Mouse (Mus musculus) heart, embryonic 12.5 days (tissue): ENCODE results near the gene Adam17. TPM values are rescaled to one million over a fixed set of nuclear protein-coding genes. Genes with fewer than 3 reads are reported as not detected.
A peak's percentile ranks its signal among the peaks of the same experiment; 100 is the strongest.

Experiments
- ATAC-seq: fragments of 200-750 bp; cut with Nextera tagmentation; 2 replicates; pipeline ENCODE4 v1.8.0; 2017; ENCODE audit warnings: moderate TSS enrichment, moderate library complexity; ENCODE audit not compliant: insufficient number of reproducible peaks, low FRiP score
- H3K27ac ChIP-seq: fragments of 300-500 bp; sonication (generic); 2 replicates; pipeline ENCODE4 v1.5.1; 2016; ENCODE audit warnings: mild to moderate bottlenecking, moderate library complexity; ENCODE audit not compliant: poor library complexity, severe bottlenecking
- H3K27me3 ChIP-seq: fragments of 300-500 bp; sonication (generic); replicated peaks from 2 replicates; pipeline ENCODE4 v1.6.1; 2016; ENCODE audit warnings: mild to moderate bottlenecking, moderate library complexity
- H3K36me3 ChIP-seq: fragments of 300-500 bp; sonication (generic); 2 replicates; pipeline ENCODE4 v1.6.1; 2016; ENCODE audit warnings: mild to moderate bottlenecking, moderate library complexity
- H3K4me1 ChIP-seq: fragments of 300-500 bp; sonication (generic); replicated peaks from 2 replicates; pipeline ENCODE4 v1.6.1; 2016; ENCODE audit warnings: mild to moderate bottlenecking
- H3K4me2 ChIP-seq: fragments of 300-500 bp; sonication (generic); 2 replicates; pipeline ENCODE4 v1.6.1; 2016; ENCODE audit warnings: mild to moderate bottlenecking, moderate library complexity
- H3K4me3 ChIP-seq: fragments of 300-500 bp; sonication (generic); 2 replicates; pipeline ENCODE4 v1.5.1; 2016; ENCODE audit warnings: mild to moderate bottlenecking
- H3K9ac ChIP-seq: fragments of 300-500 bp; sonication (generic); 2 replicates; pipeline ENCODE4 v1.6.1; 2016; ENCODE audit warnings: mild to moderate bottlenecking, moderate library complexity
- H3K9me3 ChIP-seq: fragments of 300-500 bp; sonication (generic); replicated peaks from 2 replicates; pipeline ENCODE4 v1.6.1; 2016; ENCODE audit warnings: mild to moderate bottlenecking, moderate library complexity
- WGBS: fragments of 180-500 bp; shearing (Covaris S2); methylation state at CpG from one replicate; pipeline ENCODE4 v1.1.7; 2016; 5-methylcytosine and 5-hydroxymethylcytosine counted together
- polyA plus RNA-seq: library from polyadenylated mRNA; unstranded; fragments of >200 nt; fragmentation: Nextera tagmentation; extraction: Ambion mirVana; gene quantifications from 2 replicates; pipeline ENCODE4 v1.2.1, GENCODE M21; 2016

The Adam17 gene
- polyA plus RNA-seq, 1 experiment from 2014 or later: 39.9 TPM

GRCm38 (mm10) chr12:21284761-21285441 lies 88.5 kb downstream of the Adam17 start, which contains the start of gene Cpsf3:
Cpsf3 (plus strand) TSS chr12:21285391.
- Histone ChIP-seq H3K9ac (peak within 1 kb of the TSS; percentile 89), H3K27ac (peak within 1 kb of the TSS; percentile 86), H3K27me3 (no peaks in the 10 kb centered on the region), H3K4me2 (peak within 1 kb of the TSS; percentile 86), H3K4me1 (peaks cover 17% of the 10 kb centered on the region), H3K4me3 (peak within 1 kb of the TSS; percentile 88), H3K36me3 (0 out of 2 replicates have a peak, but pooled peaks cover 1% of the 10 kb centered on the region), H3K9me3 (no peaks in the 10 kb centered on the region)
- WGBS: 47% methylated on average over 11 of the region's 11 CpGs
- ATAC-seq: no peak

GRCm38 (mm10) chr12:21277352-21277864 lies 96.0 kb downstream of the Adam17 start:
- H3K4me1 ChIP-seq: no peaks in the 10 kb centered on the region
- no peak overlapping the region for H3K27ac ChIP-seq
- WGBS: 78% methylated on average over 1 of the region's 1 CpGs
- no peak for ATAC-seq
- H3K36me3 ChIP-seq: peaks cover 39% of the 10 kb centered on the region
- H3K9me3 ChIP-seq: no peaks in the 10 kb centered on the region
- H3K4me3 ChIP-seq: no peak overlapping the region
- no peaks in the 10 kb centered on the region for H3K27me3 ChIP-seq
- no peak overlapping the region for H3K4me2 ChIP-seq
- H3K9ac ChIP-seq: no peak overlapping the region

GRCm38 (mm10) chr12:21274446-21274845 lies 99.0 kb downstream of the Adam17 start:
- 71% methylated on average over 7 of the region's 7 CpGs for WGBS
- Histone ChIP-seq H3K27ac (no peak overlapping the region), H3K9ac (no peak overlapping the region), H3K9me3 (no peaks in the 10 kb centered on the region), H3K27me3 (no peaks in the 10 kb centered on the region), H3K4me2 (no peak overlapping the region), H3K4me3 (no peak overlapping the region), H3K36me3 (peaks cover 62% of the 10 kb centered on the region), H3K4me1 (no peaks in the 10 kb centered on the region)
- no peak for ATAC-seq

Other genes with a start within 250 kb of the Adam17 start
- 74.3 and 76.3 TPM in 2 replicates for gene Cpsf3, start 88.2 kb downstream of the Adam17 start, polyA plus RNA-seq
- 31.4 and 31.9 TPM in 2 replicates for gene Itgb1bp1, start 87.3 kb downstream of the Adam17 start, polyA plus RNA-seq
- 37.3 and 39.0 TPM in 2 replicates for gene Iah1, start 57.2 kb downstream of the Adam17 start, polyA plus RNA-seq
- gene Ywhaq, start 44.0 kb upstream of the Adam17 start, polyA plus RNA-seq: 558 and 566 TPM in 2 replicates